Mouse (Mus musculus) hematopoietic stem cell, adult 5-6 weeks (primary cell): ENCODE data around the gene Fam169a. TPM values are rescaled to one million over a fixed set of nuclear protein-coding genes. Genes with fewer than 3 reads are reported as not detected.
"Not testable (repeated sequence)": the region's sequence is repeated elsewhere in the genome, so short reads cannot be mapped to it uniquely, and the experiment has no call there.

Source experiments
- ATAC-seq, 2 experiments: fragments of 125-278 bp in 1 of 2; replicated peaks in 1 of 2; 2 replicates each; pipeline ENCODE4 v1.8.0; 2016 to 2017; ENCODE audit warnings: inconsistent platforms in 2 of 2, mild to moderate bottlenecking in 2 of 2, moderate number of reproducible peaks in 2 of 2, low read depth in 1 of 2, moderate TSS enrichment in 1 of 2; ENCODE audit not compliant: low FRiP score in 2 of 2, poor library complexity in 2 of 2, severe bottlenecking in 2 of 2, insufficient read depth in 1 of 2, low TSS enrichment in 1 of 2
- total RNA-seq: library from RNA; stranded (forward); fragments of 172-1452, 232-1000 nt; gene quantifications from 2 replicates; pipeline ENCODE4 v1.2.3, GENCODE M21; 2017

Fam169a gene
- total RNA-seq, 1 experiment from 2014 or later = 6.4 TPM

GRCm38 (mm10) chr13:97137466-97138400 is 70.6 kb downstream of the Fam169a start, which contains the start of the genes Gfm2 and Nsa2:
TSS of gene Gfm2 (plus strand) at chr13:97137937.
TSS of gene Nsa2 (minus strand) at chr13:97137937.
- ATAC-seq = peak; percentile 99 to 100

- ATAC-seq = not testable (repeated sequence)
These were observed 71.4 kb downstream of the Fam169a start for GRCm38 (mm10) chr13:97138404-97138931.

GRCm38 (mm10) chr13:97142321-97142720 is 75.2 kb downstream of the Fam169a start:
- ATAC-seq = no peak

GRCm38 (mm10) chr13:97145834-97146233 is 78.7 kb downstream of the Fam169a start:
- peak; percentile 62 to 72; a peak in 3 of 4 replicates for ATAC-seq

GRCm38 (mm10) chr13:97175520-97176264 is 108.6 kb downstream of the Fam169a start:
- no peak for ATAC-seq

- ATAC-seq = no peak
These were observed 109.6 kb downstream of the Fam169a start for GRCm38 (mm10) chr13:97176731-97177130.

- ATAC-seq = no peak
These were observed 111.9 kb downstream of the Fam169a start for GRCm38 (mm10) chr13:97178943-97179342.

- ATAC-seq = no peak
These were observed 113.2 kb downstream of the Fam169a start for GRCm38 (mm10) chr13:97180113-97180828.

Other genes starting within 250 kb of the Fam169a start
- 0.15 and 0.31 TPM in 2 replicates for gene Gcnt4, start 142.6 kb upstream of the Fam169a start, total RNA-seq
- not detected in 2 replicates for gene 1700029F12Rik, start 32.9 kb upstream of the Fam169a start, total RNA-seq
- gene Gm6169, start 32.0 kb downstream of the Fam169a start, total RNA-seq = 1.9 and 2.4 TPM in 2 replicates
- 34.4 and 41.1 TPM in 2 replicates for gene Gfm2, start 70.7 kb downstream of the Fam169a start, total RNA-seq
- gene Nsa2, start 70.7 kb downstream of the Fam169a start, total RNA-seq = 364 and 398 TPM in 2 replicates
- gene Hexb, start 131.1 kb downstream of the Fam169a start, total RNA-seq = 36.3 and 44.5 TPM in 2 replicates
- gene Enc1, start 173.8 kb downstream of the Fam169a start, total RNA-seq = 4.5 and 5.5 TPM in 2 replicates